Mouse (Mus musculus) adrenal gland, adult (tissue): Measurements from ENCODE around the gene Lilra5.
"Not testable (repeated sequence)": the region's sequence is repeated elsewhere in the genome, so short reads cannot be mapped to it uniquely, and the experiment has no call there.

Experiments used
- DNase-seq, 2 experiments: peaks; one replicate each; pipeline ENCODE4 v3.0.0; 2022 to 2023; ENCODE audit warnings: low spot score in 1 of 2; ENCODE audit not compliant: inconsistent age in 2 of 2

Lilra5 gene

DNA sequence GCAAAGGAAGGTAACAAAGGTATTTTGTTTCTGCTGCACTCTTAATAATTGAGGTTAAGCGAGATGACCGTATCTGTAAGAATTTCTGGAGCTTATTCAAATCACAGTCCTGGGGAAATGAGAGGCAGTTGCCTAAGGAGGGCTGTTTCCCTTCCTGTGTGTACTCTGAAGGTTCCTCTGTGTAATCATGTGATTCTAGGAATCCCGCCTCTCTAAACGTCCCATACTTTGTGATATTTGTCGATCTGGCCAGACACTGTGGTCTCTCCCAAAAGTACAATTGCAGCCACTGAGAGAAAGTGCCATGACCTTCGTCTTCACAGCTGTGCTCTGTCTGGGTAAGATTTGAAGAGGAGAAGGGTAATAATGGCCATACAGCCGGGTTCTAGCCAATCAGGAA, at the start of gene Lilra5:
Lilra5 (plus strand) TSS at position 301 of the 400 bp plus-strand sequence.
- DNase-seq = no peak

DNA sequence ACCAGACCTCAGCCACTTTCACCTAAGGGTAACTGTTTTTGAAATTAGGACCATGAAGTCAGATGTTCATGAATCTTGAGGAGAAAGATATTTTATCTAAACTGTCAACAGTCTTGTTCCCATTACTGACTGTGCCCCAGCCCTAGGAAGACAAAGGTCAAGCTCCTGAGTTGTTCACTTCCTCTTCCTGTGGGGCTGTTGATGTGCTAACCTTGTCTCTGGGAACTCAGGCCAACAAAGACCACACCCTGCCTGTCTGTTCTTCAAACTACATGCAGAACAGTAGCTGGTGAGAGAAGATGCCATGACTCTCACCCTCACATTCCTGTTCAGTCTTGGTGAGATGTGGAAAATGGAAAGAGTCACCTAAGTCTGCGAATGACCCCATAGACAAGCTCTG, 30.4 kb upstream of the Lilra5 start:
- no peak for DNase-seq

DNA sequence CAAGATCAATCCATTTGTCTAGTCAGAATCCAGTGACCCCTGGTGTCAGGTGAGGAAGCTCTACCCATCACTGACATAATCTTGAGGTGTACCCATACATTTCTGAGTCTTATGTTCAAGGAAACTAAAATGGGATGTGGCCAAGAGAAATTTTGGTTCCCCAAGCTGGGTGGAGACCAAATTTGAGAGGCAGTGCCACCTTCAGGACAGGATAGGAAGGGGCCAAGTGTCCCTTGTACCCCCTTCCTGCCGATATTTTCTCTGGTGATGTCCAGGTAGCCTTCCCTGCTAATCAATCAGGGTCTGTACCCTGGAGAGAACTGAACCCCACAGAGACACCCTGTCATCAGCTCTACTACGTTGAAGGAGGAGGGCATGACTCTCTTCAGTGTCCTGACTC, 28.9 kb upstream of the Lilra5 start:
- DNase-seq = peak in 1 of 2 experiments; percentile 25

DNA sequence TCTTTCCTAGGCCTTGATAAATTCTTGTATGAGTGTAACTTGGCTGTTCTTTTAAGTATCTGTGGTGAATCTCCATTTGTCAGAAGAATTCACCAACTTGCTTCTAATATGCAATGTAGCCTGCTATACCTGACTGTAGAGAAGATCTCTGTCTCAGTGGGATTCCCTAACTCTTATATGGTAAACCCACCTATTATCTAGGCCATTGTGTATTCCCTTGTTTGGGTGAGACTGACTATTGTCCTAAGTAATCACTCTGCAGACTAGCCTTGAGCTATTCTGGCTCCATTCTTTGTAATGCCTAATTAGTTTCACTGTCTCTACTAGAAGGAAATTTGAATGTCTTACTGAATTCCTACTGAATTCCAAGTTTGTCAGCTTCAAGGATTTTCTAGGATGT, 24.1 kb upstream of the Lilra5 start:
- not testable (repeated sequence) for DNase-seq

DNA sequence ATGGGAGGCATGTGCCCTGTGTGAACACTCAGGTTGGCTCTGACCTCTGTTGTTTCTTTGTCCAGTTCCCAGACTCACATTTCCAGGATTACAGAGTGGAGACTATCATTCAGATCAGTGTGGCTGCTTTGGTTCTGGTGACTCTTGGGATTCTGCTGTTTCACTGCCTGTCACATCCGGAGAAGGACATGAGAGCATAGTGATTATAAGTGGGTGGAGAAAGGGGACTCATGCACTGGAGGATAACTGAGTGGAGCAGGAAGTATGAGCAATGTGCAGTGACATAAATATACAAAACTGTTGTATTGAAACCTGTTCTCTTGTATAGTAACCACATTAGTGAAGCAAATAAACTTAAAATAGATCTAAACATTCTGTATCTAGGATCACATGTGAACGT, 22.2 kb upstream of the Lilra5 start:
- peak in 1 of 2 experiments; percentile 10 for DNase-seq

DNA sequence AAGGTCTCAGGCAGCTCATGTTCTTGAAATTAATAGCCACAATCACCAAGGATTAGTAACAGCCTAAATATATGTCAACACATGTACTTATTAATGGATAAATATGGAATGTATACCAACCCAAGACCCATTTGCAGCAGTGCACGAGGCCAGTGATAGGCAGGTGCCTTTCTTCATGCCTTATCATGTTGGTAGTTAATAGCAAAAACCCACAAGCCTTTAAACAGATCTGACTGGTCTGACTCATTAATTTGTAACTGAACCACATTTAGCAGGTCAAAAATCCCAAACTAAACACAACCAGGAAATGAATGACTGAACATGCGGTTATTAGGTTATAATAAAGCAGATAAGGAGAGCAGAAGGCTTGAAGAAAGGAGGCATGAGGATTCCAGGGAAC, 21.7 kb upstream of the Lilra5 start:
- no peak for DNase-seq

DNA sequence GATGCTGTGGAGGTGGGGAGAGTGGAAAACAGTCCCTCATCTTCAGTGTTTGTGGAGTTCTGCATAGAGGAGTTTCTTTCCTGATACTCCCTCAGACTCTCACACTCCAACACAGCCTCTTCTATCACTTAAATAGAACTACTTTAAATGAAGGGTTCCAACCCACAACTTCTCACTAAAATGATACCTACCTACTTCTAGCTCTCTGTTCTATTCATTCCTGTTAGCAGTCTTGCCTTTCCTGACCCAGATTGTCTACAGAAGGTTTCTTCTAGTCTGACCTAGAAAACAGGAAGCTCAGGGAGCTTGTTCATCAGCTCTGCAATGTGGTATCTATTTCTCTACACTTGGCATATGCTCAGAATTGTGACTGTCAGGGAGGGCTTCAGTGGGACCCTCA, 2.0 kb upstream of the Lilra5 start:
- no peak for DNase-seq

DNA sequence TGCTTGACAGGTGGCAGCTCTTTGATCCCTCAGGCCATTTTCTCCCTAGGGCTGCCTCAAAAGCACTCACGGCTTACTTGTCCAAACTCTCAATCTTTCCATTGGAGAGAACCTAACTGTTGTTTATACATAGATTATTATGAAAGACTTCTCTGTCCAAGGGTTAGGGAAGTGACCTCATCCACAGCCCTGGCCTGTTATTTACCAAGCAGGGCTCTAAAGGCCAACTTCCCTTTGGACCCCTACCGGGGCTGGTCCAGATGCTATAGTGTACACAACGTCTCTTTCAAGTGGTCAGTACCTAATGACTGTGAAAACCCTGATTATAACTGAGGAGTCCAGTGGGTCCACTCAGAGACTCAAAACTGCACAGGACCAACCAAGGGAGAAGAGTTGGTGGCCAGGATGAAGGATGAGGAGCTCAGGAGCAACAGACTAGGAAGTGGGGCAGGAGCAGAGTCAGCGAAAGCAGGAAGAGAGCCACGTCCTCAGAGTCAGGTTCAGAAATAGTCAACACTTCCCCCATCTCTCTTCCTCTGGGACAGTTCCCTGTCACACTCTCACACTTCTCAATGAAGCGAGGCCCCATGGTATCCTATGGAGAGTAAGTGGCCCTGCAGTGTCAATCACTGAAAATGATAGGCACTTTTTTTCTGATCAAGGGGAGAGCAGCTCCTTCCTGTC, 1.6 kb downstream of the Lilra5 start:
- peak in 1 of 2 experiments; percentile 45 for DNase-seq

DNA sequence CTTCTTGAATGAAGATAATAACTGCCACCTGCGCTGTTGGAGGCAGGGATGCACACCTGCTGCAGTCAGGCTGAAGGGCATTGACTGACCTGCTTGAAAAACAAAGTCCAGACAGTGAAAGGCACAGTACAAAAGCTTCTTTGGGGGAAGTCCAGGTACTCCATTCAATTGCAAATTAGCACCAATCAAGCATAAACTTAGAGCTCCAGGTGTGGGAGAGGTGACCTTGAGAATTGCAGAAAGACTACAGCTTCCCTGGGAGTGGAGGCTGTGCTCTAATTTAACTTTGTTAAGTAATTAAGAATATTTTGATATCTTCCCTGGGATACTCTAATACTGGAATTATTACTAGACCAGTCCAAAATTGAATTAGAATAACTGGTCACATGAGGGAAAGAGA, 13.7 kb downstream of the Lilra5 start:
- not testable (repeated sequence) for DNase-seq

DNA sequence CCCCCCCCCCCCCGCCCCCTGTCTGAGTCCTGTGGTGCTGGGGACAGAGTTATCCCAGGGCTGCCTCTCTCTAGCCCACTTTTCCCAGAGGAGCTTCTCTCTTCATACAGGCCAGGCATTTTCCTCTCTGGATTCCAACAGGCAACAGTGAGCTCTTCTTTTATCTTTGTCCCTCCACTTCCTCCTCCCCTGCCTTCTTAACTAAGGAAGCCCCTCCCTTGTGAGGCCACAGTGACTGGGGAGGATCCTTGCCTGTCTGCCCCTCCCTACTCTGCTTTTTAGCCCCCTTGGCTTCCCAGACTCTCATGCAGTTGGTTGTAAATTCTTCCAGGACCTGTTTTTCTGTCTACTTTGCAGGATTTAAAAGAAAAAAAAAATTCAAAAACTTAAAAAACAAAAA, 18.5 kb downstream of the Lilra5 start:
- DNase-seq = not testable (repeated sequence)

DNA sequence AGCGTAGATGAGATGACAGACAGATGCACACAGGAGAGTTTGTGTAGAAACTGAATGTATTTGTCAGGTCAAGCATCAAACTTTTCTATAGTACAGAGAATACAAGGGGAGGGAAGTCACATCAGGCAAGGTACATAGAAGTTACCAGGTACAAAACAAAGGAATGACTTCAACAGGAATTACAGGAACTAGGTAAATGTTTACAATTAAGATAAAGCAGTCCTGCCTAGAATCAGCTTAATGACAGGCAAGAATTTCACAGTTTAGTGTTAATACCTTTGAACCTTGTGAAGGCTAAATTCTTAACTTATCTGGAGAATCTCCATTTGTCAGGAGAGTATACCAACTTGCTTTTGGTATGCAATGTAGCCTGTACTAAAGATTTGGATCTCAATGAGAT, 23.0 kb downstream of the Lilra5 start:
- DNase-seq = not testable (repeated sequence)

DNA sequence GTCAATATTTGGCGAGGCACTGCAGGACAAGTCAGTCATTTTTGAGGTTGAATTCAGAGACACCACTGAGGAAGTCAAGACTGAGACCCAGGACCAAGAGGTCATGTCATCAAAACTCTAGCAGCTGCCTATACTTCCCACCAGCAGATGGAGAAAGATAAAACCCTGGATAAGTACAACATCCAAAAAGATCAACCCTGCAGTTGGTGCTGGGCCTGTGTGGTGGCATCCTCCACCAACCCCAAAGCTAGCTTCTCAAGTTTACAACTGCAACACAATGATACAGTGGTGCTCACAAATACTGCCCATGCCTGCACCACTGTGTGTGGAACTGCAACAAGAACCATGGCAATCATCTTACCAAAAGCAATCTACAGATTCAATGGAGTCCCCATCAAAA, 34.6 kb downstream of the Lilra5 start:
- not testable (repeated sequence) for DNase-seq

DNA sequence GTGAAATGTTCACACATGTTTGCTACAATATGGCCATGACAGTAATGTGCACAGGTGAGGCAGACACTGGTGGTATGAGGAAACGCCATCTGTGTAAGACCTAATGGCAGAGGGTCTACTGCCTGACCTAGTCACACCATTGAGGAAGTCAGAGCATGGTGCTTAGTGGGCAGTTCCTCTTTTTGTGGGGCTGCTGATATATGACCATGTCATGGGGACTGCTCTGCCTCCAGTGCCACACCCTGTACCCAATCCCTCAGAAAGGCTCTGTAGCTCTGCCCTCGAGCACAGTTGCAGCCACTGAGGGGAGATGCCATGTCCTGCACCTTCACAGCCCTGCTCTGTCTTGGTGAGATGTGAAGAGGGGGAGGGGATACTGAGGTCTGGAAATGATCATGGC, 36.3 kb downstream of the Lilra5 start:
- peak in 1 of 2 experiments; percentile 24 for DNase-seq

DNA sequence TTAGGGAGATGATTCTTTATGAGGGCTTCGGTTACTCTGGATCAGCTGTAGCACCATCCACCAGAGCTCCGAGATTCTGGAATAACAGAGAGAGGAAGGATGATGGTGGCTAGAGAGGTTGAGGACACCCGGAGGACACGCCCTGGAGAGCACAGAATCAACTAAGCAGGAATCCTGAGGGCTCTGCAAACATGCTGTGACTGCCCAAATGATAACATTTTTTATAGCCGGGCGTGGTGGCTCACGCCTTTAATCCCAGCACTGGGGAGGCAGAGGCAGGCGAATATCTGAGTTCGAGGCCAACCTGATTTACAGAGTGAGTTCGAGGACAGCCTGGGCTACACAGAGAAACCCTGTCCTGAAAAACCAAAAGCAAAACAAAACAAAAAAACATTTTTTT, 37.9 kb downstream of the Lilra5 start:
- not testable (repeated sequence) for DNase-seq

DNA sequence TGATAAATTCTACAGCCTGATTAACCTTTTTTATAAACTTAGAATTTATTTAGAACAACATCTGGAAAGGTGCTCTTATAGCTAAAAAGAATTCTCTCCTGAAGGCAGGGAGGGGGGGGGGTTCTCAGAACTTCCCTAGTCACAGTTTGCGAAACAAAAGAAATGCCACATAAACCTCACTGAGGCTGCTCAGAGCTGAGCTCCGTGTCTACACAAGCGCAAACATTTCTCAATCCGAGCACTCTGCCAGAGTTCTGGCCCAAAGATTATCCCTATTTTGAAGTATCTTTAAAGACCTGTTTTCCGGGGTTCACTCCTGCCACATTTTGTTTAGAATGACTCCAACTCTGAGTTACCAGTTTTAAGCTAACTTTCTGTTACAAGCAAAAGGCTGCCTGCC, 55.1 kb downstream of the Lilra5 start:
- no peak for DNase-seq
